In the genomic region with DNA sequence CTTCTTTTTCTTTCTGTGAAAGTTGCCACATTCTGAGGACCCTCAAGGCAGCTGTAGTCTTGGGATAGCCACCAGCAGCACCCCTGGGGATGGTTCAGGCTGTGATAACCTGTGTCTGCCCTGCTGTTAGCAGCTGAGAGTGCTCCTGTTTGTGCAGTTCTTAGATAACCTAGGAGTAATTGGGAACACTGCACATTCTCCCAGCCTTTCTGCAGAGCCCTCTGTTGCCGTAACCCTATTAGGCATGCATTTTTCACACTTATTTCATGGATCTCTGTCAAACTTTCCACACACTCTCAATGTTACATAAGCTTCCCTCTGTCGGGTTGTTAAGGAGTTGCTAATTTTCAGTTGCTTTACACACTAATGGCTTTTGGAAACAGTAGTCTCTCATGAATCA, we compare ENCODE assay signal across 17 mouse cellular contexts. TPM values are rescaled to one million over a fixed set of nuclear protein-coding genes. Genes with fewer than 3 reads are reported as not detected.
DNase-seq lines count a peak whose midpoint lies in the region; ATAC-seq and TF ChIP-seq lines count a peak whose summit lies in the region.
"Had no signal": no experiment of that assay in that cellular context is flagged by ENCODE, and none has a peak within 500 bp of the region (broad histone marks: within the 10 kb centered on the region; RNA-seq: fewer than 3 reads in every experiment).

No protein-coding gene starts in this region.

- no peak for TF ChIP-seq CTCF in midbrain, postnatal 0 days (IDR thresholded peaks at IDR 0.05)

- H3K27me3 ChIP-seq in heart, embryonic 16.5 days (ENCODE audit: control insufficient read depth, insufficient read depth, low read length): no peaks in the 10 kb centered on the region
- H3K27me3 ChIP-seq in midbrain, embryonic 10.5 days (ENCODE audit: low read depth, poor library complexity, severe bottlenecking): no peaks in the 10 kb centered on the region
- H3K27me3 ChIP-seq in midbrain, postnatal 0 days (ENCODE audit: insufficient read depth, low read length): no peaks in the 10 kb centered on the region
- no peaks in the 10 kb centered on the region for H3K27me3 ChIP-seq in midbrain, embryonic 16.5 days (ENCODE audit: control insufficient read depth, insufficient read depth, low read depth, low read length)
- H3K27me3 ChIP-seq: kidney, embryonic 15.5 days; liver, embryonic 13.5 days had no signal

- H3K4me3 ChIP-seq in heart, embryonic 16.5 days (ENCODE audit: low read length): no peak overlapping the region
- H3K4me3 ChIP-seq in midbrain, embryonic 10.5 days: no peak overlapping the region
- H3K4me3 ChIP-seq in midbrain, postnatal 0 days (ENCODE audit: low read depth, low read length): no peak overlapping the region
- H3K4me3 ChIP-seq in midbrain, embryonic 16.5 days (ENCODE audit: low read depth, low read length): no peak overlapping the region
- H3K4me3 ChIP-seq: kidney, embryonic 15.5 days; left cerebral cortex, adult 2 months; liver, embryonic 13.5 days had no signal

- DNase-seq in embryo, embryonic 10 days (ENCODE audit: low spot score): peak; percentile 14
- no peak for DNase-seq in embryo, embryonic 11 days
- DNase-seq in heart, postnatal 36 days: no peak
- no peak for DNase-seq in midbrain, embryonic 10.5 days (ENCODE audit: low spot score)
- DNase-seq in midbrain, postnatal 0 days (ENCODE audit: low spot score): no peak
- DNase-seq in B cell, adult 2 months: no peak
- DNase-seq: adrenal gland, postnatal 25 days; cerebellum, adult 11-12 months; heart, adult 18-20 months; liver, embryonic 13.5 days; lung, postnatal 14 days; right cerebral cortex, postnatal 25 days had no signal

- ATAC-seq in heart, embryonic 16.5 days (replicated peaks; ENCODE audit: extremely low read depth, insufficient read depth, low FRiP score): 0 out of 2 replicates have a peak, but pooled peaks have one; percentile 10
- no peak for ATAC-seq in midbrain, postnatal 0 days (ENCODE audit: low FRiP score)
- peak; percentile 51; the same call in 1 of the 2 replicates for ATAC-seq in midbrain, embryonic 16.5 days

- intact Hi-C loops in heart, postnatal 36 days (cut with DNase I): no loop called here

- no peaks in the 10 kb centered on the region for H3K36me3 ChIP-seq in heart, embryonic 16.5 days (ENCODE audit: control insufficient read depth, insufficient read depth)
- H3K36me3 ChIP-seq in midbrain, embryonic 10.5 days: no peaks in the 10 kb centered on the region
- no peaks in the 10 kb centered on the region for H3K36me3 ChIP-seq in midbrain, postnatal 0 days (ENCODE audit: insufficient read depth, low read length)
- H3K36me3 ChIP-seq in midbrain, embryonic 16.5 days (ENCODE audit: control insufficient read depth, insufficient read depth, low read length): no peaks in the 10 kb centered on the region
- H3K36me3 ChIP-seq: kidney, embryonic 15.5 days; liver, embryonic 13.5 days had no signal

- H3K27ac ChIP-seq in heart, embryonic 16.5 days (ENCODE audit: low read length): peak overlapping the region; percentile 15
- H3K27ac ChIP-seq in midbrain, embryonic 10.5 days (replicated peaks): 0 out of 2 replicates have a peak overlapping the region, but pooled peaks have one; percentile 7
- no peak overlapping the region for H3K27ac ChIP-seq in midbrain, postnatal 0 days (ENCODE audit: low read depth, low read length)
- H3K27ac ChIP-seq in midbrain, embryonic 16.5 days (ENCODE audit: low read length): no peak overlapping the region
- H3K27ac ChIP-seq: kidney, embryonic 15.5 days; left cerebral cortex, adult 2 months; liver, embryonic 13.5 days had no signal

- WGBS in heart, embryonic 16.5 days: 27% methylated on average over 2 of the region's 2 CpGs
- 63% methylated on average over 2 of the region's 2 CpGs for WGBS in midbrain, embryonic 10.5 days
- 19% methylated on average over 2 of the region's 2 CpGs for WGBS in midbrain, postnatal 0 days
- 25% methylated on average over 2 of the region's 2 CpGs for WGBS in midbrain, embryonic 16.5 days

- peaks cover 26% of the 10 kb centered on the region for H3K4me1 ChIP-seq in heart, embryonic 16.5 days (ENCODE audit: control insufficient read depth, insufficient read depth, low read length)
- H3K4me1 ChIP-seq in midbrain, embryonic 10.5 days: peaks cover 19% of the 10 kb centered on the region; the same call in 1 of the 2 replicates
- no peaks in the 10 kb centered on the region for H3K4me1 ChIP-seq in midbrain, postnatal 0 days (ENCODE audit: insufficient read depth, low read length)
- H3K4me1 ChIP-seq in midbrain, embryonic 16.5 days (ENCODE audit: control insufficient read depth, insufficient read depth, low read length): no peaks in the 10 kb centered on the region
- H3K4me1 ChIP-seq: liver, embryonic 13.5 days had no signal

- H3K9me3 ChIP-seq in heart, embryonic 16.5 days (replicated peaks; ENCODE audit: control insufficient read depth, low read length): no peaks in the 10 kb centered on the region
- no peaks in the 10 kb centered on the region for H3K9me3 ChIP-seq in midbrain, embryonic 10.5 days (replicated peaks)
- no peaks in the 10 kb centered on the region for H3K9me3 ChIP-seq in midbrain, postnatal 0 days (ENCODE audit: low read length)
- H3K9me3 ChIP-seq in midbrain, embryonic 16.5 days (replicated peaks; ENCODE audit: control insufficient read depth, low read length, poor library complexity, severe bottlenecking): no peaks in the 10 kb centered on the region
- H3K9me3 ChIP-seq: kidney, embryonic 15.5 days; liver, embryonic 13.5 days had no signal

- no peak overlapping the region for H3K4me2 ChIP-seq in heart, embryonic 16.5 days (ENCODE audit: low read depth, low read length)
- no peak overlapping the region for H3K4me2 ChIP-seq in midbrain, postnatal 0 days (ENCODE audit: low read depth, low read length, poor library complexity, severe bottlenecking)
- no peak overlapping the region for H3K4me2 ChIP-seq in midbrain, embryonic 16.5 days (ENCODE audit: low read length)
- H3K4me2 ChIP-seq: kidney, embryonic 15.5 days; liver, embryonic 13.5 days had no signal

- H3K9ac ChIP-seq in heart, embryonic 16.5 days (ENCODE audit: low read length): peak overlapping the region; percentile 13; the same call in 1 of the 2 replicates
- no peak overlapping the region for H3K9ac ChIP-seq in midbrain, postnatal 0 days (replicated peaks; ENCODE audit: low read length, poor library complexity, severe bottlenecking)
- H3K9ac ChIP-seq in midbrain, embryonic 16.5 days (ENCODE audit: low read depth, low read length): no peak overlapping the region
- H3K9ac ChIP-seq: kidney, embryonic 15.5 days; liver, embryonic 13.5 days had no signal

RNA-seq across cellular contexts. Expression of a gene that starts 34.0 kb away (rescaled TPM):
- polyA plus RNA-seq in heart, embryonic 16.5 days (2015; fragmentation: Nextera tagmentation; extraction: Ambion mirVana): 7.4 and 8.7 TPM in 2 replicates
- 10 to 100 TPM in 1 of 2 experiments, 1 to 10 TPM in 1; 9.2 to 12.6 TPM for total RNA-seq in heart, postnatal 36 days (2021)
- 3.0 and 3.3 TPM in 2 replicates for polyA plus RNA-seq in midbrain, embryonic 10.5 days (2016; fragmentation: Nextera tagmentation; extraction: Ambion mirVana)
- 26.0 and 26.5 TPM in 2 replicates for total RNA-seq in midbrain, postnatal 0 days (2014; rRNA removed)
- 5.6 and 5.8 TPM in 2 replicates for polyA plus RNA-seq in midbrain, postnatal 0 days (2015; fragmentation: Nextera tagmentation; extraction: Ambion mirVana)
- 7.1 and 8.1 TPM in 2 replicates for polyA plus RNA-seq in midbrain, embryonic 16.5 days (2015; fragmentation: Nextera tagmentation; extraction: Ambion mirVana)
- total RNA-seq: monocyte, adult 5-6 weeks had no signal

Comparison
In these comparisons a context has a peak if more than half of its experiments do, and no peak if none do; other contexts are left out.
1. H3K27ac ChIP-seq: peak in heart, embryonic 16.5 days (single experiment) and midbrain, embryonic 10.5 days (single experiment); none in midbrain, postnatal 0 days (single experiment) and midbrain, embryonic 16.5 days (single experiment).